Mouse (Mus musculus): ENCODE measurements around the gene Rnaseh1.

Gene Rnaseh1

DNA sequence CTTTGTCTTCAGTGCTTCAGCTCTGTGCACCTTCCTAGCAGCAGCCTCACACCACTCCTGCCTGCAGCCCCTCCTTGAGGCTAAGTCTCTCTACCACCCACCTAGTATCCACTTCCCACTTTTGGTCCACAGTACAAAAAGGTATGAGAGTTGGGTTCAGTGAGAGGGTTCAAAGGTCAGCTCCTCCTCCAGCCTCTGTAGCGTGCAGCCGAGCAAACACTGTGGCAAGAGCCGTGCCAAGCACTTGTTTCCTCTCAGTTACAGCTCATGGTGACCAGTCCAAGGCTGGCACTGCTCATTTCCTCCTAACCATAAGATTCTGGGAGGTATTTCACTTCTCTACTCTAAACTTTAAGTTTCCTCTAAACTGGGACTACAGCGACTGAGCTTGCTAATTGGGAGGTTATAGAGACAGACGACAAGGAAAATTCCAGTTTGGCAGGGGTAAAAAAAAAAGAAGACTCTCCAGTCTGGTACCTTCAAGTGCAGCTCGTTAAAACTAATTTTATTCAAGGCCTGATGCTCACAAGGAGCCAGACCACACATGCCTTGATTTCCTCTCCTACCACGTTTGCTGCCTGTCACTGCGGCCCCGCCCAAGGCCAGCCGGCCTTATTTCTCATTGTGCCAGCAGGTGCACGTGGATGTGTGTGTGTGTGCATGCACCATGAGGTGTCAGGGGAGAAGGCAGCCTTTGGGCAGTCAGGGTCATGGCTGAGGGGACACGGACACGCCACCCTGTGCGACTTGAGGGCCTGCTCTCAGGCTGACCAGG, 48.6 kb downstream of the Rnaseh1 start:
- Histone ChIP-seq H3K9me3 (ENCODE audit: low read length) (no peaks in the 10 kb centered on the region), H3K27me3 (ENCODE audit: insufficient read depth, low read length) (no peaks in the 10 kb centered on the region), H3K36me3 (ENCODE audit: insufficient read depth, low read length) (peaks cover 39% of the 10 kb centered on the region), H3K4me3 (replicated peaks; ENCODE audit: low read length) (no peak overlapping the region), H3K4me1 (replicated peaks; ENCODE audit: low read depth, low read length) (peaks cover 52% of the 10 kb centered on the region)
- no peak for TF ChIP-seq POU5F1 (IDR thresholded peaks at IDR 0.05; ENCODE audit: borderline replicate concordance, low read length)
- TF ChIP-seq NANOG (IDR thresholded peaks at IDR 0.05; ENCODE audit: borderline replicate concordance, low read length), result no peak
- no peak for TF ChIP-seq CTCF (conservative IDR thresholded peaks at IDR 0.05; ENCODE audit: low read length)

DNA sequence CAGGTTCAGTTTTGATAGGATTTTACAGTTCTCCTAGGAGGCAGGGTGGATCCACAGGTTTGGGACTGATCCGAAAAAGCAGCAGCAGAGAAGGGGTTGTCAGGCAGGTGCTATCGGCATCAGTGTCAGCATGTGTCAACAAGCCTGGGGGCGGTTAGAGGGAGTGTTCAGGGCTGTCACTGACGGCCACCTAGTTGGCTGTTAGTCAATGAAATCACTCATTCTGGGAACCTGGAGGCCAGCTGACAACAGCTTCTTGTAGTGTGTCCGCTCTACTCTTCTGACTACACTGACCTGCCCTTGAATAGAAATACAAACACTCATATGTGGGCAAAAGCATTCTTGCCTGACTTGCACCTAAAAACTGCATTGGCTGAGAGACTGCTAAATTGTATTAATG, 49.7 kb downstream of the Rnaseh1 start:
- Histone ChIP-seq H3K9me3 (ENCODE audit: low read length) (no peaks in the 10 kb centered on the region), H3K4me1 (replicated peaks; ENCODE audit: low read depth, low read length) (peaks cover 54% of the 10 kb centered on the region), H3K27me3 (ENCODE audit: insufficient read depth, low read length) (no peaks in the 10 kb centered on the region), H3K4me3 (replicated peaks; ENCODE audit: low read length) (no peak overlapping the region), H3K36me3 (ENCODE audit: insufficient read depth, low read length) (peaks cover 44% of the 10 kb centered on the region)
- TF ChIP-seq POU5F1 (IDR thresholded peaks at IDR 0.05; ENCODE audit: borderline replicate concordance, low read length), result no peak
- TF ChIP-seq CTCF (conservative IDR thresholded peaks at IDR 0.05; ENCODE audit: low read length), result no peak
- no peak for TF ChIP-seq NANOG (IDR thresholded peaks at IDR 0.05; ENCODE audit: borderline replicate concordance, low read length)

DNA sequence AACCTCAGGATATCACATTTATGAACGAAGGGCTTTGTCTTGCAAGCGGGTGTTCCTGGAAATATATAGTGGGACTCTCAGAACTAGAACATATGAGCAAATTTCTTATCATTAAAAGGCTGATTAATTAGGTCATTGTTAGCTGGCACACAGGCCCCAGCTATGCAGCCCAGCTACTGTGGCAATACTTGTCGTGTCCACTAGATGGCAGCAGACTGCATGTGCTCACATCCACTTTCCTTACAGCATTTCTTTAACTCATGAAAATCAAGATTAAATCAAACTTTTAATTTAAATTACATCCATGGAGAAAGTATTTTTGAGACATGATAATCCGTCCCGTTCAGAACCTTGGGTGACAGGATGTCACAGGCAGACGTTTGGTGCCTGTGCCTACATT, 50.3 kb downstream of the Rnaseh1 start:
- Histone ChIP-seq H3K4me1 (replicated peaks; ENCODE audit: low read depth, low read length) (peaks cover 55% of the 10 kb centered on the region), H3K27me3 (ENCODE audit: insufficient read depth, low read length) (no peaks in the 10 kb centered on the region), H3K9me3 (ENCODE audit: low read length) (no peaks in the 10 kb centered on the region), H3K36me3 (ENCODE audit: insufficient read depth, low read length) (peaks cover 43% of the 10 kb centered on the region), H3K4me3 (replicated peaks; ENCODE audit: low read length) (0 out of 2 replicates have a peak overlapping the region, but pooled peaks have one; percentile 67)
- TF ChIP-seq CTCF (conservative IDR thresholded peaks at IDR 0.05; ENCODE audit: low read length) (peak; percentile 99), NANOG (IDR thresholded peaks at IDR 0.05; ENCODE audit: borderline replicate concordance, low read length) (no peak)

DNA sequence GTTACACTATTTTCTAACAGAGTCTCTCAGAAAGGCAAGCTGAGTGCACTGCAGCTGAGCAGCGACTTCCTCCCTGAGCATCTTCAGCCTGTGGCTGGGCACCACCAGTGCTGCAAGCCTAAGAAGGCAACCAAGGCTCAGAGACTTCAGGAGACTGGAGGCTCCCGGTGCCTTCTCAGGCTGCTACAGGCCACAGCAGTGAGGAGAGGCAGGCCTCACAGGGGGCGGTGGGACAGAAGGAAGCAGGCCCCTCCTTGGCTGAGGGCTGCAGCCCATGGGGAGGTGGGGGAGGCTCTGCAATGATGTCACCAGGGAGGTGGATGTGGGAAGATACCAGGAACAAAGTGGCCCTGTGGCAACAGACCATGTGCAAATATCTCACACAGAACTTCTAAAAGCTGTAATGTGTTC, 50.7 kb downstream of the Rnaseh1 start:
- peaks cover 54% of the 10 kb centered on the region for H3K4me1 ChIP-seq (replicated peaks; ENCODE audit: low read depth, low read length)
- H3K36me3 ChIP-seq (ENCODE audit: insufficient read depth, low read length), result peaks cover 41% of the 10 kb centered on the region
- H3K4me3 ChIP-seq (replicated peaks; ENCODE audit: low read length), result peak overlapping the region; percentile 67; the same call in 1 of the 2 replicates
- no peak for TF ChIP-seq CTCF (conservative IDR thresholded peaks at IDR 0.05; ENCODE audit: low read length)
- no peak for TF ChIP-seq NANOG (IDR thresholded peaks at IDR 0.05; ENCODE audit: borderline replicate concordance, low read length)
- TF ChIP-seq POU5F1 (IDR thresholded peaks at IDR 0.05; ENCODE audit: borderline replicate concordance, low read length), result no peak
- H3K9me3 ChIP-seq (ENCODE audit: low read length), result no peaks in the 10 kb centered on the region
- no peaks in the 10 kb centered on the region for H3K27me3 ChIP-seq (ENCODE audit: insufficient read depth, low read length)

DNA sequence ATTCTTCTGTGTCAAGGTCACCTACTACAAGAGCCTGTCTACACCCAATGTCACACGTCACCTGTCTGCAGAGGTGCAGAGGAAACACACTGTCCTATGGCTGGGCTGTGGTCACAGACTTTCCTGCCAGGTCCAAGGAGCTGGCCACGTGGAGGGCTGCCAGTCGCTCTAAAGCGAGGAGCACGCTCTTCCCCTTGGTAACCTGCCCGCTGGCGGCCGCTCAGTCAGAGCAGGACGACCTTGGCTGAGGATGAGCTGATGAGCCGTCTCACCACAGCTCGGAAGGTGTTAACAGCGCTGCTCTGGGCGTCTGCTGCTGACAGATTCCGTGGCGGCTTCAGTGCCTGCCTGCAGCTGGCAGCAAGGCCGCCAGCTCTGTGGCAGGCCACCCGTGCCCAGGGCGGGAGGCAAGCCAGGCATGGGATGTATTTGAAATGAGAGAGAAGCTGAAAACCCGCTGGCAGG, 51.2 kb downstream of the Rnaseh1 start:
- Histone ChIP-seq H3K4me3 (replicated peaks; ENCODE audit: low read length) (peak overlapping the region; percentile 67), H3K9me3 (ENCODE audit: low read length) (no peaks in the 10 kb centered on the region), H3K36me3 (ENCODE audit: insufficient read depth, low read length) (peaks cover 38% of the 10 kb centered on the region), H3K27me3 (ENCODE audit: insufficient read depth, low read length) (no peaks in the 10 kb centered on the region), H3K4me1 (replicated peaks; ENCODE audit: low read depth, low read length) (peaks cover 54% of the 10 kb centered on the region)
- no peak for TF ChIP-seq POU5F1 (IDR thresholded peaks at IDR 0.05; ENCODE audit: borderline replicate concordance, low read length)
- TF ChIP-seq NANOG (IDR thresholded peaks at IDR 0.05; ENCODE audit: borderline replicate concordance, low read length), result no peak
- no peak for TF ChIP-seq CTCF (conservative IDR thresholded peaks at IDR 0.05; ENCODE audit: low read length)

DNA sequence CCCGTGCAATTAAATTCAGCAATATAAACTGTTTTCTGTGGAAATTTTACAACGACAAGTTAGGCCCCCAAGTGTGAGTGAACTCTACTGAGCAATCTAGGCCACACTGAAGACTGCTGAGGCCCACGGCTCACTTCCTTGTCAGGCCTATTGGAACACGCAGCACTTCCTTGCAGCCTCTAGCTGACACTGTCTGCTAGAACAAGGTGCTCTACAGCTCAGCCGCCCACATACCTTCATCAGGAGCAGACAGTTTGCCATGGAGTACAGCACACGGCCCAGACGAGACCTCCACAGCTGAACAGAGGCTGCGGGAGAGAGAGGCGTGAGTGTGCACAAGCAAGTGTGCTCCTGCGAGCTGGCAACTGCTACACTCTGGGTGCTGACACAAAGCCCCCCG, 51.9 kb downstream of the Rnaseh1 start:
- no peak for TF ChIP-seq CTCF (conservative IDR thresholded peaks at IDR 0.05; ENCODE audit: low read length)
- no peak for TF ChIP-seq POU5F1 (IDR thresholded peaks at IDR 0.05; ENCODE audit: borderline replicate concordance, low read length)
- TF ChIP-seq NANOG (IDR thresholded peaks at IDR 0.05; ENCODE audit: borderline replicate concordance, low read length), result no peak
- Histone ChIP-seq H3K4me3 (replicated peaks; ENCODE audit: low read length) (peak overlapping the region; percentile 67), H3K36me3 (ENCODE audit: insufficient read depth, low read length) (peaks cover 35% of the 10 kb centered on the region), H3K27me3 (ENCODE audit: insufficient read depth, low read length) (no peaks in the 10 kb centered on the region), H3K9me3 (ENCODE audit: low read length) (no peaks in the 10 kb centered on the region), H3K4me1 (replicated peaks; ENCODE audit: low read depth, low read length) (peaks cover 54% of the 10 kb centered on the region)

DNA sequence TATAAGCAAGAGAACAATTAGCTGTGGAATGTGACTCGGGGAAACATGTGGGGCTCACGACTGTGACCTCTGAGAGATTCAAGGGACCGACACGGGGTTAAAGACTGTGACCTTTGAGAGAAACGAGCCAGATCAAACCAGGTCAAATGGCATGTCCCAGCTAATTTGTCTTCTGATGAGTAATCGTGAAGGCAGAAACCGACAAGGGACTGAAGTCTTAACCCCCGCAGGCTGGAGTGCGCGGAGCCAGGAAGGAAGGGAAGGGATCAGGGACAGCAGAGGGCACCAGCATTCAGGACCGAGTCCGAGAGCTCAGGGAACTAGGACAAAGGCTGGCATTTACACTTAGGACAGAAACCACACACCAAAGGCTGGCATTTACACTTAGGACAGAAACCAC, 55.0 kb downstream of the Rnaseh1 start:
- peaks cover 54% of the 10 kb centered on the region for H3K4me1 ChIP-seq (replicated peaks; ENCODE audit: low read depth, low read length)
- TF ChIP-seq CTCF (conservative IDR thresholded peaks at IDR 0.05; ENCODE audit: low read length), result no peak
- TF ChIP-seq NANOG (IDR thresholded peaks at IDR 0.05; ENCODE audit: borderline replicate concordance, low read length), result no peak
- no peaks in the 10 kb centered on the region for H3K9me3 ChIP-seq (ENCODE audit: low read length)
- H3K4me3 ChIP-seq (replicated peaks; ENCODE audit: low read length), result no peak overlapping the region
- H3K36me3 ChIP-seq (ENCODE audit: insufficient read depth, low read length), result peaks cover 17% of the 10 kb centered on the region
- no peaks in the 10 kb centered on the region for H3K27me3 ChIP-seq (ENCODE audit: insufficient read depth, low read length)

DNA sequence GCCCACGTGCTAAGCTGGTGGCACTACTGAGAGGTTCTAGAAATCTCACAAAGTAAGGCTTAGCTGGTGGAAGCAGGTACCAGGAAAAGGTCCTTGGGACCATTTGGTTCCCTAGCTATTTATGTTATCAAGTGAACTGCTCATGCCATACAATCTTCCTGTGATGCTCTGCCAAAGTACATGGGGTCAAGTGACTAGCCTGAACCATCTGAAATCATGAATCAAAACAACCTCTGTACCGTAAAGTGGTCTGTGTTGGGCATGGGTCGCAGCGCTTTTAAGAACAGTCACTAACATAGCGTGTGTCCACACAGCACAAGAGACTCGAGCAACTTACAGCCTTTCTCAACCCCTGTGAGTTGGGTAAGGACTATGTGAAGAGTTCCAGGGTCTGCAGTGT, 55.8 kb downstream of the Rnaseh1 start:
- Histone ChIP-seq H3K4me3 (replicated peaks; ENCODE audit: low read length) (no peak overlapping the region), H3K36me3 (ENCODE audit: insufficient read depth, low read length) (peaks cover 18% of the 10 kb centered on the region), H3K27me3 (ENCODE audit: insufficient read depth, low read length) (no peaks in the 10 kb centered on the region), H3K9me3 (ENCODE audit: low read length) (no peaks in the 10 kb centered on the region), H3K4me1 (replicated peaks; ENCODE audit: low read depth, low read length) (peaks cover 56% of the 10 kb centered on the region)
- no peak for TF ChIP-seq NANOG (IDR thresholded peaks at IDR 0.05; ENCODE audit: borderline replicate concordance, low read length)
- no peak for TF ChIP-seq CTCF (conservative IDR thresholded peaks at IDR 0.05; ENCODE audit: low read length)
- no peak for TF ChIP-seq POU5F1 (IDR thresholded peaks at IDR 0.05; ENCODE audit: borderline replicate concordance, low read length)

DNA sequence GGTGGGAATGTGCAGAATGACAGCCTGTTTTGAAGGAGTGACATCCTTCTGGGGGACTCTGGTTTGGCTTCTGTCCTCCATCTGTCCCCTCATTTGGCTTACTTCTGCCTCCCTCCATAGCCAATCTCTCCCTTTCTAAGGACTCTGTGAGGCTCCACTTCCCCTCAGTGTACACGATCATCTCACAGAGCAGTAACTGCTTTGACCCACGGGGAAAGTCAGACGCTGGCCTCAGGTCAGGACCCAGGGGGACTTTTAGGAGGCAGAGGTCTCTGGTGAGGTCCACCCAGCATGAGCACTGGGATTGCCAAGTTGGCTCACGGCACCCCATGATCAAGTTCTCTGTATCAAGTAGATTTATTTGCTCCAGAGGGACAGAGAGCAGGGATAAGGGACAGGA, 58.8 kb downstream of the Rnaseh1 start:
- H3K9me3 ChIP-seq (ENCODE audit: low read length), result no peaks in the 10 kb centered on the region
- TF ChIP-seq POU5F1 (IDR thresholded peaks at IDR 0.05; ENCODE audit: borderline replicate concordance, low read length) (no peak), CTCF (conservative IDR thresholded peaks at IDR 0.05; ENCODE audit: low read length) (no peak), NANOG (IDR thresholded peaks at IDR 0.05; ENCODE audit: borderline replicate concordance, low read length) (no peak)
- peaks cover 62% of the 10 kb centered on the region for H3K4me1 ChIP-seq (replicated peaks; ENCODE audit: low read depth, low read length)
- H3K36me3 ChIP-seq (ENCODE audit: insufficient read depth, low read length), result peaks cover 30% of the 10 kb centered on the region
- no peaks in the 10 kb centered on the region for H3K27me3 ChIP-seq (ENCODE audit: insufficient read depth, low read length)
- H3K4me3 ChIP-seq (replicated peaks; ENCODE audit: low read length), result no peak overlapping the region

Data from E14TG2a.4 (cell line).